Mouse (Mus musculus) left cerebral cortex, adult 6 months (tissue): Measurements from ENCODE around the gene Gm3106. TPM values are rescaled to one million over a fixed set of nuclear protein-coding genes. Genes with fewer than 3 reads are reported as not detected.

Experiments
- long read RNA-seq, 2 experiments: library from polyadenylated mRNA; unstranded; transcript quantifications; one replicate each; pipeline ENCODE4 v2.0.0; 2019 to 2020
- polyA plus RNA-seq: library from polyadenylated mRNA; unstranded; fragments of <200 nt; fragmentation: Nextera tagmentation; gene quantifications from 2 replicates; pipeline ENCODE4 v1.2.3, GENCODE M21; 2021

The Gm3106 gene
- polyA plus RNA-seq, result not detected in 2 replicates
- long read RNA-seq, experiment 1, result 0 reads
- long read RNA-seq, experiment 2, result 0 reads

DNA sequence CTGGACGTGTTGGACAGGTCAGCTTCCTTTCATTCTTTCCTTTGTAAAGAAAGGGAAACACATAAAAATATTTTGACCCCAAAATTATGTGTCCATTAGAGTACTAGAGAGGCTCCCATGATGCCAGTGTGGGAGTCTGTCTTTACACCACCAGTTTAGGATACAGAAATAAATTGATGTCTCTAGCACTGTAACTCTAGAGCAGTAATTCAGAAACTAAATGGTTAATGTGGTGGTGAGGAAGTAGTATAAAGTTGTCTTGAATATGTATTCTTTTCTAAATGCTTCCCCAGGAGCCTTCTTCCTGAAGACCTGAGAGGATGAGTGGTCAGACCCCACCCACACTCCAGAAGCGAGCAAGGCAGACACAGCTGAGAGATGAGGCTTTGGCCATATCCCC is at the start of gene Gm3106:
Gene Gm3106 (plus strand): TSS at position 301 of the 400 bp plus-strand sequence.

Other genes starting within 250 kb of the Gm3106 start
- not detected in 2 replicates for gene BC061212, start 147.5 kb upstream of the Gm3106 start, polyA plus RNA-seq
- not detected in 2 replicates for gene Gm6351, start 141.6 kb upstream of the Gm3106 start, polyA plus RNA-seq
- gene A430089I19Rik, start 88.8 kb downstream of the Gm3106 start, polyA plus RNA-seq, result not detected in 2 replicates
- gene Gm6502, start 96.4 kb downstream of the Gm3106 start, polyA plus RNA-seq, result not detected in 2 replicates
- gene AA792892, start 121.7 kb downstream of the Gm3106 start, polyA plus RNA-seq, result not detected in 2 replicates
- gene Gm7682, start 227.8 kb downstream of the Gm3106 start, polyA plus RNA-seq, result not detected in 2 replicates